Mouse (Mus musculus): ENCODE measurements at regions not wholly inside any gene's neighbourhood (a gene's known extent, or its start where the extent isn't known, plus 50 kb on each side); places are given as distances from the start of the nearest gene placed in this dataset.

GRCm38 (mm10) chr16:95057596-95057995, 60.1 kb upstream of the Kcnj6 start:
- DNase-seq = no peak

- peak; percentile 98 to 99 for DNase-seq
These were observed 66.9 kb upstream of the Kcnj6 start for GRCm38 (mm10) chr16:95064423-95064822.

- DNase-seq = peak; percentile 52 to 70
These were observed 69.2 kb upstream of the Kcnj6 start for GRCm38 (mm10) chr16:95066687-95067086.

DNA sequence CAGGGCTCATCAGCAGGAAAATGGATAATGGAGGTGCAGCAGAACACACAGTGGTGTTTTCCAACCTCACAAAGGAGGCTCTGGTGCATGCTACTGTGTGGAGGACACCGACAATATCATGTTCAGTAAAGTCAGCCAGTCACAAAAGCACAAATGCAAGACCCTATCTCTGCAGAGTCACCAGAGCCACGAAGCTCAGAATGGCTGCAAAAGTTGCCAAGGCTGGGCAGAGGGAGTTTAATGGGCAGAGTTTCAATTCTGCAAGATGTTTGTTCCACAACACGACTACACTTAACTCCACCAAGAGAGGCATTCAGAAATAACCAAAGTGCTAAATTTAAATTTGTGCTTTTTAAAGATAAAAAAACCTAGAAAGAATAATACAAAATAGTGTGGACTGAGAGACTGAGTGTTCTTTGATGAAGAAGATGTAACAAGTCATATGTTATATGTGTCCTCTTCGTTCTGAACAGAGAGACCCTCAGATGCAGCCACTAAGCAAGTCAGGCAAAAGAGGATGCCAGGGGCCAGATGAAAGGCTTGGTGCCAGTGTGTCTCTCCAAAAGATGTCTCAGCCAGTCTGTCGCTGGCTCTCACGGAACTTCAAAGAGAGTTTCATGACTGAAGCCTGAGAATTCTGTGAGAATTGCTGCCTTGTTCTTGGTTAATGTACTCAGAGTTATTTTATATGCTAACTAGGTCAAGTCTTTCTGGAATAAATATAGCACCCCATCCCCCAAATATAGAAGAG, 95.1 kb upstream of the Kcnj6 start:
- peak; percentile 78 to 86 for DNase-seq

DNA sequence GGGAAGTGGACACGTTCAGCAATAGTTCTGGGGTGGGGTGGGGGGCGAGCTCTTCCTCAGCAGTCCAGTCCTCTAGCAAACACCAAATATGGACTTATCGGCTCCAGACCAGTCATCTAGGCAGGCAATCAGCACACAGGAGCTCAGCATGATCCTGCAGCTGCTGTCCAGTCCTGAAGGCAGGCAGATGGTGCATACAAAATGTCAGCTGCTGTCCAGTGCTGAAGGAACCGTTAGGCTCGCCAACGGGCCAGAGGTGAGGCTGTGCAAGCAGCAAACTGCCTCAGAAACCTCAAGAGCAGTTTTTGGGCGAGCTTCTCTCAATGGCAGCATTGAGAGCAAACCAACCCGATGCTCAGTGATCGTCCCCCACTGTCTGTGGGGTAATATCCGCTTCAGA, 96.3 kb upstream of the Kcnj6 start:
- peak; percentile 57 to 74 for DNase-seq

DNA sequence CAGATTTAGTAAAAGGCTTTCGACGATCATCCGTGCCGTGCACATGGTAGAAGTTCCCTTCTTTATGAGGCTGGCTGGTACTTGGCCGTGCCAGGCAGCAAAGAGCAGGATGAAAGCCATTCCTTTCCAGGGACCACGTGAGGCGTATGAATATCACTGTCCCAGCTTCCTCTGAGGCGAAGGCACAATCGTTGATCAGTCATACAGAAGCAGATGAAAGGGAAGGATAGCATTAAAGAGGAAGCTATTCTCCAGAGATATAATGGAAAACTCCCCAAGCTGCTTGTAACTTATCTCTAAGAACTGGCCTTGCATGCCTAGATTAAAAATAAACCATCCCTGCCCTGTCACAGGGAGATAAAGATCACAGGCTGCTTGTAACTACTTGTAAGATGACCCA, 103.5 kb upstream of the Kcnj6 start:
- DNase-seq = no peak

DNA sequence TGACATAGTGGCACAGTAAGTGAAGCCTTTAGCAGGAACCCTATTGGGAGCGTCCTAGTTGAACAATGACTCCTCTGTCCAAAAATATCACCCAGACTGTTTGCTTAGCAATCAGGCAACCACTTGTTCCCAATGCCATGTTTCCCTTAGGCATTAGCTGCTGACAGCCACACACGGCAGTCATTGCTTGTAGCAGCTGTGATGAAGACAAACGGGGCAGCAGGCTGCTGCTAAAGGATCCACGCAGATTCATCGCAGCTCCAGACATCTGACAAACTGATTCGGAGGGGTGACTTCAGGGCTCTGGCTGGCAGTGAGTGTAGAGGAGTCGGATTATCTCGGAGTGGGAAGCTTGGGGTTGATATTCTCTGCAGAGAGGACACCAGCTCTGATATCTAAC, 120.0 kb upstream of the Kcnj6 start:
- peak; percentile 53 to 55 for DNase-seq

GRCm38 (mm10) chr16:95119293-95119692, 121.8 kb upstream of the Kcnj6 start:
- DNase-seq = peak; percentile 81 to 90

DNA sequence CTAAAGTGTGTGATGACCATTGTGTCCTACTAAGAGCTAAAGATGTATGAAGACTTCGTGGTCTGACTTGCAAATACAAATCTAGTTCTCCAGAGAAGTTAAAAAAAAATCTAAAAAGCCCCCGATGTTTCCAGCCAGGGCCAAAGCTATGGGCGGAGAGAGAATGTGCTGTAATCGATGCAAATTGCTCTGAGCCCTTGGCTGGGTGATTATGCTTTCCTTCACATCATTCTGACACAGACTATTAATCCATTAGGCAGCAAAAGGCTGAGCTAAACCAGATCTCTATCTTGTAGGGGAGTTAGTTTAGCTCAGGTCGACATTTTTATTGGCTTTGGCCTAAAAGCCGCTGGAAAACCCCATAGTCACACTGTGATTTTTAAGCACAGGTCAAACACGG, 124.5 kb upstream of the Kcnj6 start:
- no peak for DNase-seq

GRCm38 (mm10) chr16:95127616-95128015, 129.7 kb upstream of the Kcnj15 start:
- DNase-seq = no peak

DNA sequence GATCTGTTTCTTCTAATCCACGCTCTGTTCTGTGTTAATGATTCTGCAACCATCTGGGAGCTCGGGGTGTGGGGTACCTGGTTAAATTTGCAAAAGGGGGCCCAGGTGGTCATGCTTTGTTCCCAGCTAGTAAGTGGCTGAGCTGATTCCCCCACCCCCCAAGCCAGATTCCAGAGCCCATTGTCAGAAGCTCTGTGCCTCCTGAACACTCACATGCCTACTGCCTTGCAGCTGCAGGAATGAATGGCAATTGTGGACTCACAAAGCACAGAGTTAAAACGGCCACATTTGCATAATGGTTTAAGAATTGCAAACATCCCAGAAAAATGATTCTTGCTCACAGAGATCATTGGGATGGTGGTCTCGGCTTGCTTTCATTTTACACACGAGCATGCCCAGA, 125.5 kb upstream of the Kcnj15 start:
- no peak for DNase-seq

GRCm38 (mm10) chr16:95138809-95139208, 118.5 kb upstream of the Kcnj15 start:
- no peak for DNase-seq

DNA sequence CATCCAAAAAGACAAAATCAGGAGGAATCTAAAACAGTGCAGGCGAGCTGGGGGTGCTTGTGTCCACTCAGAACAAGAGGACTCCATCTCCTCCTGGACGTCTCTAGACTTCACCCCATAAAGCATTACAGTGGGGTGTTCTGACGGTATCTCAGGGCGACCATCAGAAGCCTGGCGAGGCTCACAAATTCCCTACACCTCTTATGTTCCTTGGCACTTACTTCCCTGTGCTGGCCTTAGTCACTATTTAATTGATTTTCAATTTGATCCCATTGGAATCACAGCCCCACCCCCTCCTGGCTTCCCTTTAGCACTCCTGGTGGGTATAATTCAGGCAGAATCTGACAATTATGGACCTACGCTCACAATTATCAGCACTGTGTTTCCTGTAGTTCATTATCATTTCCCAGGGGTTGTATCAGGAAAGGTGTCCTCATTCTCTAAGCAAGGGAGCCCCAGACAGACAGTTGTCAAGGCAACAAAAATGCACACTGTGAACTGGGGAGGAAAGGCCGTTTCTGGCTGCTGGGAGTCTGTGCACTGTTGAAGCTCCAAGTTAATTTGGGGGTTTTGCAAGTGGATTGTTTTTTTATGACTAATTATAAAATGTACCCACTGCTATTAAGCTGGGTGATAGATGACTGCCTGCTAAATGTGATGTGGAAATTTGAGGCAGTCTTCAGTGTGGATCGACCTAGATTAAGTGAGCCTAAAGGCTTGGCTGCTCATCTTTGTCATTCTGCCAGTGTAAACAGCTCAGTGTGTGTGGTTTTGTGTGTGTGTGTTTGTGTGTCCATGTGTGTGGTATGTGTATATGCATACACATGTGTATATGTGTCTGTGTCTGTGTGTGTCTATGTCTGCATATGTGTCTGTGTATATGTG, 115.6 kb upstream of the Kcnj15 start:
- peak in 1 of 2 experiments; percentile 37 for DNase-seq

DNA sequence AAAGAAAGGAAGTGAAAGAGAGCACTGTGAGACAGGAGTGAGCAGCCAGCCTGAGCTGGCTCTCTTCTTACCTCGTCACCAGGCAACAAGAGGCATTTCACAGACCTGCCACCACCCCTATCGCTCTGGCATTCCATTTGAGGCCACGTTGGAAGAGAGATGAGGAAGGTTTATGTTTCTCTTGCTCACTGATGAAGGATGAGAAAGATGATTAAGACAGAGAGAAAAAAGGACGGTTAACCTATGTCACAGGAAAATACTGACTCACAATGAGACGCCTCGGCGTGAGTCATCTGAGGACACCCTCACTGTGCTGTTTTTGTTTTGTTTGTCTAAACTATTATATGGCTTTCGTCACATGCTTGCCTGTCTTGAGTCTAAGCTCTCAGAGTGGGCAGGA, 106.9 kb upstream of the Kcnj15 start:
- no peak for DNase-seq

DNA sequence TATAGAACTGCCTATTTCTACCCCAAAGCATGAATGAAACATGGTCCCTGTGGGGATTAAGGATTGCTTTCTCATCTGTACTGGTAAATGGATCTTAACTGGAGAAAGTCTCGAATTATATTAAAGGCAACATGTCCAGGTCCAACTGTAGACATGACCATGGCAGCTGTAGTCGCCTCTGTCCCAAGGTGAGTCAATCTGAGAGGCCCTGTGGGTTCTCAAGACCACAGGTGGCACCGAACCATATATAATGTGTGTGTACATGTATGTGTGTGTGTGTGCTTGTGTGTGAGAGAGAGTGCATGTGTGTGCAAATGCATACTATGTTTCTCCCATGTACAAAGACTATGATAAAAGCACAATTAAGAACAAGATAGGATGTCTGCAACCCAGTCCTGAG, 105.9 kb upstream of the Kcnj15 start:
- no peak for DNase-seq

DNA sequence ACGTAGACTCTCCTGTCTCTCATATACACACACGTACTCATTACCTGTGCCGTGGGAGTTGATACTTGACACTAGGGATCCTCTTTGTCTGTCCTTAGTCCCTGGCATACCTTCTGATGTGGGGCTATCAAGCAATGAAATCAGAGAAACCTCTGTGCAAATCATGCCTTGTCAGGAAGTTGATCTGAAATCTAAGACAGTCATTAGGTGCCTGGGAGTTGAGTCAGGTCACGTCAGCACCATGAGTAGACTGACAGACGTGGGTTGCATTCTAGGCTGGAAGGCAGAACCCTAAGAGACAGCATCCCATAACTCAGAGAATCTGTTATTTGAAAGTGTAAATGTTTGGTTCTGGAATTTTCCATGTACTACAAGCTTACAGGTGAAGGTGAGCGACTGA, 105.4 kb upstream of the Kcnj15 start:
- no peak for DNase-seq

DNA sequence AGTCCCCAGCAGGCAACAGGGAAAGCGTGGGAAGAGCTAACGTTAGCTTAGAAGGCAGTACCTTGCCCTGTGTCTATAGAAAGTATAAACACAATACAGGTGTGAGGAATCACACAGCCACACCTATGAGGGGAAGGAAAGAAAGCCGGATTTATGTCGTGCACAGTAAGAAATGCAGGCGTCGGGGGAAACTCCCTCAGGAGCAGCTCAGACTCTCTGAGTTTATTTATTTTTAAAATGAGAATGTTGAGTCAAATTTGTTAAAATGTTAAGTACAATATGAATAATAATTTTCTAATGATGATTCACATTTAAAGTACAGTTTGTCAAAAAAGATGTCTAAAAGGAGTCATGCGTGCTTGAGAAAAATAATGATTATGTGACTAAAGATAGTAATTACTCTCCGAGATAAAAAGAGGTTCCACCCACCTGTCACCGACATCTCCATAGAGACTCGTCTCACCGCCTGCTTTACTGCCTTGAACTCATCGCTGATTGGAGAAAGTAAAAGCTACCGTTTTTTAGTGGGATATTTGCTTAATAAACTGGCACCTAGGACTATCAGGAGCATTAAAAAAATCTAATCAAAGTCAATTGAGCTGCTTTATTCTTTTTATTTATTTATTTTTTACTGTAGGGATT, 104.5 kb upstream of the Kcnj15 start:
- no peak for DNase-seq

- peak in 1 of 2 experiments; percentile 29 for DNase-seq
These were observed 89.0 kb upstream of the Kcnj15 start for GRCm38 (mm10) chr16:95168349-95168748.

DNA sequence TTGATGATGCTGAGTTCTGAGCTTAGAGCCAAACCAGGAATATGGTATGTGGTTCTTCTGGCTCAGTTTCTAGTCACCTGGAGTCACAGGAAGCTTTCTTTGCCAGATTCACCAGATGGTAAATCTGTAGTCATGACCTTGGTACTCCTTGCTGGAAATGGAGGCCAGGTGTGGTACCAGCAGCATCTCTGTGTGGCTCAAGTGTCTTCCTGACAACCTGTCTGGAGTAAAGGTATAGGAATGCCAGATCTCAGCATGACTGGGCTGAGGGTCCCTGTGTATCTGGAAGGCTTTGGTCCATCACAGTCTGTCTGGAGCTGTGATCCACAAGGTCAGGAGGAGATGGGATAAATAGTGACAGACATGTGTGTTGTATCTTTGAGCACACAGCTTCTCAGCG, 88.0 kb upstream of the Kcnj15 start:
- peak; percentile 85 to 92 for DNase-seq

DNA sequence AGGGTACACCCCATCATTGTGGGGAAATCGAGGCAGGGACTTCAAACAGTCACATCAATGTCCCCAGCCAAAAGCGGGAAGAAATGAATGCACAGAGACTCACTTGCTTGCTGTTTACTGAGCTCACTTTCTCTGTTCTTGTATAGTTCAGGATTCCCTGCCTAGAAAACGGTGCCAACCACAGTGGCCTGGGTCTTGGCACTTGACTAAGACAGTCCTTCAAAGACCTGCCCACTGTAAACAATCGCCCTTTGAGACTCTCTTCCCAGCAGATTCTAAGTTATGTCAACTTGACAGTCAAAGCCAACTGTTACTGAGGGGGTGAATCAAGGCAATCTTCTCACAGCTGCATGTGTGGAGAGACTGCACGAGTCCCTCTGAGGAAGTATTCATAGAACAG, 76.8 kb upstream of the Kcnj15 start:
- DNase-seq = no peak

GRCm38 (mm10) chr16:95185341-95185740, 72.0 kb upstream of the Kcnj15 start:
- peak; percentile 65 to 70 for DNase-seq

- DNase-seq = no peak
These were observed 68.2 kb upstream of the Kcnj15 start for GRCm38 (mm10) chr16:95189114-95189513.

- DNase-seq = no peak
These were observed 63.2 kb upstream of the Kcnj15 start for GRCm38 (mm10) chr16:95194151-95194550.

DNA sequence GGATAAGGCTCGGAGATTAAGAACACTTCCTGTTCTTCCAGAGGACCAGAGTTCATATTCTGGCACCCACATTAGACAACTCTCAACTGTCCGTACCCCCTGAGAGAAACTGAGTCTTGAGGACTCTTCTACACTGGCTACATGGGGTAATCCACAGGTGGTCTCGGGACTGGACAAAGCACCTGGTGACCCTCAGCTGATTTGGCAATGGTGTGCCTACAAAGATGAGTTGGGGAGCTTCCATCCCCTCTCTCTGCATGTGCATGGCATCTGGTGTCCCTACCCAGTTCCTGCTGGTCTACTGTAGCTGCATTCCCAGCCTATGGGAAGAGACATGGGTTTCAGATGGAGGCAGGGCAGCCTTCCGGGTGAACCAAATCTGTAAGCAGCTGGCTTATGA, 61.2 kb upstream of the Kcnj15 start:
- peak in 1 of 2 experiments; percentile 35 for DNase-seq

Measured in cerebellum, postnatal 10 days (tissue).